Mouse (Mus musculus) neural tube, embryonic 15.5 days (tissue): Measurements from ENCODE around the gene Bdnf. TPM values are rescaled to one million over a fixed set of nuclear protein-coding genes. Genes with fewer than 3 reads are reported as not detected.

Source experiments
- ATAC-seq: fragments of 200-750 bp; cut with Nextera tagmentation; 2 replicates; pipeline ENCODE4 v1.8.0; 2017; ENCODE audit warnings: mild to moderate bottlenecking, moderate TSS enrichment, moderate library complexity; ENCODE audit not compliant: low FRiP score
- H3K27ac ChIP-seq: fragments of 300-500 bp; sonication (generic); replicated peaks from 2 replicates; pipeline ENCODE4 v1.5.1; 2015; ENCODE audit warnings: mild to moderate bottlenecking, inconsistent platforms
- H3K27me3 ChIP-seq: fragments of 300-500 bp; sonication (generic); replicated peaks from 2 replicates; pipeline ENCODE4 v1.6.1; 2015; ENCODE audit warnings: inconsistent platforms
- H3K36me3 ChIP-seq: fragments of 300-500 bp; sonication (generic); 2 replicates; pipeline ENCODE4 v1.6.1; 2015; ENCODE audit warnings: inconsistent platforms
- H3K4me1 ChIP-seq: fragments of 300-500 bp; sonication (generic); 2 replicates; pipeline ENCODE4 v1.6.1; 2015; ENCODE audit warnings: inconsistent platforms
- H3K4me2 ChIP-seq: fragments of 300-500 bp; sonication (generic); 2 replicates; pipeline ENCODE4 v1.6.1; 2015; ENCODE audit warnings: inconsistent platforms, mild to moderate bottlenecking, moderate library complexity
- H3K4me3 ChIP-seq: fragments of 300-500 bp; sonication (generic); replicated peaks from 2 replicates; pipeline ENCODE4 v1.5.1; 2015; ENCODE audit warnings: mild to moderate bottlenecking, inconsistent platforms
- H3K9ac ChIP-seq: fragments of 300-500 bp; sonication (generic); replicated peaks from 2 replicates; pipeline ENCODE4 v1.6.1; 2015; ENCODE audit warnings: mild to moderate bottlenecking, inconsistent platforms
- H3K9me3 ChIP-seq: fragments of 300-500 bp; sonication (generic); replicated peaks from 2 replicates; pipeline ENCODE4 v1.6.1; 2016; ENCODE audit warnings: inconsistent platforms
- WGBS: fragments of 180-500 bp; shearing (Covaris S2); methylation state at CpG from one replicate; pipeline ENCODE4 v1.1.7; 2015; ENCODE audit warnings: mixed read lengths; 5-methylcytosine and 5-hydroxymethylcytosine counted together
- polyA plus RNA-seq: library from polyadenylated mRNA; unstranded; fragments of >200 nt; fragmentation: Nextera tagmentation; extraction: Ambion mirVana; gene quantifications from 2 replicates; pipeline ENCODE4 v1.2.1, GENCODE M21; 2015

Gene Bdnf
- polyA plus RNA-seq, 1 experiment from 2014 or later = 5.5 TPM

DNA sequence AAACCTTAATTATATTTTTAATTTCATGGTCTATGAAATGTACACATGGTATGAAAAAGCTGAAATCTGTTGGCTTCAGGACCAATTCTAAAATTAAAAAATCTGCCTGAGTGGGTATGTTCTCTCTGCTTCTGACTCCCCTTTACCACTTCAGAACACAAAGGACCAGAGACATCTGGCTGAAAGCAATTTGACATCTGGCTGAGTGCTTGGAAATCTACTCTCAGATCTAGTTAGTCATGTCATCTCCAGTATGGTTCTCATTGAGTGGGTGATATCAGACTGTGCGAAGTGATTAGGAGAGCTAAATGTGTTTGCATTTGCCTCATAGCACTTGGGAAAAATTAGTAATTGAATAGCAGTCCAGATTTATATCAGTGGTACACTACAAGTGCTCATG is 36.5 kb downstream of the Bdnf start:
- Histone ChIP-seq H3K4me1 (no peaks in the 10 kb centered on the region), H3K9ac (no peak overlapping the region), H3K4me2 (no peak overlapping the region), H3K27ac (no peak overlapping the region), H3K9me3 (no peaks in the 10 kb centered on the region), H3K27me3 (no peaks in the 10 kb centered on the region), H3K36me3 (no peaks in the 10 kb centered on the region), H3K4me3 (no peak overlapping the region)
- 85% methylated on average over 1 of the region's 1 CpGs for WGBS
- peak; percentile 28; the same call in 1 of the 2 replicates for ATAC-seq

DNA sequence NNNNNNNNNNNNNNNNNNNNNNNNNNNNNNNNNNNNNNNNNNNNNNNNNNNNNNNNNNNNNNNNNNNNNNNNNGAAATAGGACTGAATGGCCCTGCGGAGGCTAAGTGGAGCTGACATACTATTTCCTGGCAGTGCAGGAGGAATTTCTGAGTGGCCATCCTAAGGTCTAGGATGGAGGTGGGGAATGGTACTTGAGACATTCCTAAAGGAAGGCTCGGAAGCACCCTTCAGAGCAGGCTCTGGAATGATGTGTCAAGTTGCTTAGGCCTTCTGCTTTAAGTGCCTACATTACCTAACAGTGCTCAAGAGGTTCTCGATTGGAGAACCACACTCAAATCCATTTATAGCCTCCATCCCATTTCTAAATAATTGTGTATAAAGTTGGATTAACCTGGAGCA is 50.8 kb downstream of the Bdnf start:
- Histone ChIP-seq H3K9ac (no peak overlapping the region), H3K27me3 (no peaks in the 10 kb centered on the region), H3K27ac (no peak overlapping the region), H3K4me1 (0 out of 2 replicates have a peak, but pooled peaks cover 3% of the 10 kb centered on the region), H3K4me2 (no peak overlapping the region), H3K4me3 (no peak overlapping the region), H3K36me3 (no peaks in the 10 kb centered on the region), H3K9me3 (no peaks in the 10 kb centered on the region)
- WGBS = 86% methylated on average over 3 of the region's 3 CpGs
- no peak for ATAC-seq

DNA sequence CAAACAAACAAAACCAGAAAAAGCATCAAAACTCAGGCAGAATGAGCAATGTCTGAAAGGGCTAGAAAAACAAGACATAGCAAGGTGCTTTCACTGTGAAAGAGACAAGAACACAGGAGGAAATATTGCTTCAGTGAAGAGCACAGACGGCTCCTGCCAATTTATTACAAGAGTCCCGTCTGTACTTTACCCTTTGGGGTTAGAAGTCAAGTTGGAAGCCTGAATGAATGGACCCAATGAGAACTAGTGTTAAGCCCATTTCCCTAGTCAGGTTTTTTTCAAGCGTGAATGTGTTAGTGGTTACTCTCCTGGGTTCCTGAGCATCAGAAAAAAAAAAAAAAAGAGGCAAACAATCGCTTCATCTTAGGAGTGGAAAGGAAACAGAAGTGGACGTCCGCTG is 51.3 kb downstream of the Bdnf start:
- Histone ChIP-seq H3K9ac (no peak overlapping the region), H3K4me2 (no peak overlapping the region), H3K9me3 (no peaks in the 10 kb centered on the region), H3K27me3 (no peaks in the 10 kb centered on the region), H3K36me3 (no peaks in the 10 kb centered on the region), H3K4me3 (no peak overlapping the region), H3K27ac (no peak overlapping the region), H3K4me1 (0 out of 2 replicates have a peak, but pooled peaks cover 3% of the 10 kb centered on the region)
- no peak for ATAC-seq
- 54% methylated on average over 6 of the region's 6 CpGs for WGBS

- H3K9me3 ChIP-seq = no peaks in the 10 kb centered on the region
- H3K4me1 ChIP-seq = no peaks in the 10 kb centered on the region
- no peak overlapping the region for H3K27ac ChIP-seq
- 100% methylated on average over 1 of the region's 1 CpGs for WGBS
- no peak for ATAC-seq
- H3K4me3 ChIP-seq = no peak overlapping the region
- H3K4me2 ChIP-seq = no peak overlapping the region
- no peaks in the 10 kb centered on the region for H3K36me3 ChIP-seq
- H3K27me3 ChIP-seq = no peaks in the 10 kb centered on the region
- H3K9ac ChIP-seq = no peak overlapping the region
These were observed 54.7 kb downstream of the Bdnf start for GRCm38 (mm10) chr2:109729221-109729620.

DNA sequence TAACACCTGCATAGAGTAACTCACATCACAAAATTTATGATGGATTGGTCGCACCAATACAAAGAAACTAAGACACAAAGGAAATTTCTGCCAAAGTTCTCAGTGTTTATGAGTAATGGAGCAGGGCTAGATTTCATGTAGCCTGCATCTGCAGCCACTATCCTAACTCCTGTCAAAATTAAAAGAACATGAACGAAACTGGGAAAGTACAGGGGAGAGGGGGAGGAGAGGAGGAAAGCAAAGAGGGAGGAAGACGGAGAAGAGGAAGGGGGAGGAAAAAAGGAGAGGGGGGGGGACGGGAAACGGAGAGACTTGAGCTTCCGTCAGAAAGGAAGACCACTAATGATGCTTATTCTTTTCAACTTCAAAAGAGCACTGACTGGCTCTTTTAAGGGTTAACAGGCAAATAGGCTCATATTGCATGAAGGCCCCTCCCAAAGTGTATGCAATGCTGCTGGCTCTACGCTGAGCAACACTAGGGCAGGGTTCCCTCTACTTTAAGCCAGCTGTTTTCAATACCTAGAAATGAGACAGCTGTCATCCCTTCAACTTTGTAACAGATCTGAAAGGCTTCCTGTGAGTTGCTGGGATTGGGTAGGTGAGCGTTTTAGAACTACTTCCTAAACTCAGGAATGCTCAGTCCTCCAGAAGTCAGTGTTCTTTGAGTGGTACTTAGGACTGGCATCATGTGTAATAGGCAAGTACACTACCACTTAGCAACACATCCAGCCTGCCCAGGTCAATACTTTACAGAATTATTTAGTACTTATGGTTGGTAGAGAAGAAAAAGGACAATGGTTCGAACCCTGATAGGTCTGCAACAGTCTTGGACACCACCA is 58.9 kb downstream of the Bdnf start:
- whole genome bisulfite sequencing = 64% methylated on average over 9 of the region's 9 CpGs
- H3K9ac ChIP-seq = no peak overlapping the region

DNA sequence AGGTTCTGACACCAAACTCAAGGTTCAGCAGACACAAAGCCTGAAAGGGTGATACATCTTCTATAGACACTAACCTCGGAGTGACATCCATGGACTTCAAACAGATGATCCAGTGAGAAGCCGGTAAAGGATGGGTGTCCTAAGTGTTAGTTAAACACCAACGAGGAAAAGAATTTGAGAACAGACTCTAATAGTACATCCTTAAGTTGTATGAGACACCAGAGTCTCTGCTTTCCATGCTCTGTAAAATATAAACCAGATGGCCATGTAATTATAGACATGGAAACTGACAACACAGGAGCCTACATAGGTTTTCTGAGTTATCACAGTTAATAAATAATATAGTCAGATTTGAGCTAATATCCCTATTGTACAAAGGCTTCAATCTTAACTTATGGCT is 59.7 kb downstream of the Bdnf start:
- no peaks in the 10 kb centered on the region for H3K9me3 ChIP-seq
- no peak overlapping the region for H3K27ac ChIP-seq
- no peaks in the 10 kb centered on the region for H3K27me3 ChIP-seq
- no peak overlapping the region for H3K9ac ChIP-seq
- no peak for ATAC-seq
- no peaks in the 10 kb centered on the region for H3K4me1 ChIP-seq
- H3K4me2 ChIP-seq = no peak overlapping the region
- WGBS = 89% methylated on average over 3 of the region's 3 CpGs
- no peaks in the 10 kb centered on the region for H3K36me3 ChIP-seq
- no peak overlapping the region for H3K4me3 ChIP-seq

More for the DNA sequence above, 58.9 kb downstream of the Bdnf start:
- Histone ChIP-seq H3K27ac (no peak overlapping the region), H3K36me3 (no peaks in the 10 kb centered on the region), H3K4me3 (no peak overlapping the region), H3K4me2 (no peak overlapping the region), H3K9me3 (no peaks in the 10 kb centered on the region), H3K27me3 (no peaks in the 10 kb centered on the region), H3K4me1 (no peaks in the 10 kb centered on the region)
- ATAC-seq = no peak

DNA sequence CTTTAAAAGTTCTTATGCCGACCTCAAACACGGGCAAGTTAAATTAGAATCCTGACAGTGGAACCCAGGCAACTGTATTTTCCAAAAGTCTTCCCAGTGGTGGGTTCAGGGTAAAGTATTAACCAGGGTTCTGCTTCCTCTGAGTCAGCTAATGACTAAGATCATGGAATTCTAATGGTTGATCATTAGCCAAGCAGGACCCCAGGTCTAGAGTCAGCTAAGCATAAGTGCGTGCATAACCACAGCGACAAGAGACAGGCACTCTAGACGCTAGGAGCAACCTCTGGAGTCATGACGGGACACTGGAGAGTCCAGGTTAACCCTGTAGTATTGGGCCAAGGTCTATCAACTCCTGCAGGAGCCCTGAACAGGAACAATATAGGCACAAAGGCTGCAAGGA is 60.2 kb downstream of the Bdnf start:
- WGBS = 88% methylated on average over 6 of the region's 6 CpGs
- ATAC-seq = no peak
- H3K4me2 ChIP-seq = no peak overlapping the region
- H3K27ac ChIP-seq = no peak overlapping the region
- no peaks in the 10 kb centered on the region for H3K4me1 ChIP-seq
- no peaks in the 10 kb centered on the region for H3K36me3 ChIP-seq
- H3K27me3 ChIP-seq = no peaks in the 10 kb centered on the region
- no peaks in the 10 kb centered on the region for H3K9me3 ChIP-seq
- no peak overlapping the region for H3K4me3 ChIP-seq
- H3K9ac ChIP-seq = no peak overlapping the region

DNA sequence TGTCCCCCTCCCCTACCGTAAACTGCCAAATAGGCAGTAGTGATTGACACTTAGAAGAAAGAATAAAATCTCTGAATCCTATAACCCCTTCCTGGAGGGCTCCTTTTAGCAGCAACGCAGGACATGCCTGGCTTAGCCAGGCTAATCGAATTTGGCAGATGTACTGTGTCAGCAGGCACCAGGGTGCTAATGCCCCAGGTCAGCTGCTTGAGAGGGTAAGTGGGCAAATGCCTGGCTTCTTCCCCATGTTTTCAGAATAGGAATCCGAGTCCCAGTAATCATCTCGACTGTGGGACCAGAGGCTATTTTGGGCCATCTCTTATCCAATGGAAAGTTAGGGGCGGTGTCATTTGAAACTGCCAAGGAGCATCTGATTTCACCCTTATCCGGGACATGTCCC is 60.8 kb downstream of the Bdnf start:
- H3K4me2 ChIP-seq = no peak overlapping the region
- H3K27ac ChIP-seq = no peak overlapping the region
- no peaks in the 10 kb centered on the region for H3K4me1 ChIP-seq
- no peaks in the 10 kb centered on the region for H3K27me3 ChIP-seq
- H3K4me3 ChIP-seq = no peak overlapping the region
- no peak for ATAC-seq
- WGBS = 74% methylated on average over 7 of the region's 7 CpGs
- no peaks in the 10 kb centered on the region for H3K9me3 ChIP-seq
- H3K9ac ChIP-seq = no peak overlapping the region
- no peaks in the 10 kb centered on the region for H3K36me3 ChIP-seq

GRCm38 (mm10) chr2:109736306-109736705 is 61.8 kb downstream of the Bdnf start:
- Histone ChIP-seq H3K27me3 (no peaks in the 10 kb centered on the region), H3K9ac (no peak overlapping the region), H3K9me3 (no peaks in the 10 kb centered on the region), H3K4me1 (no peaks in the 10 kb centered on the region), H3K27ac (no peak overlapping the region), H3K4me2 (no peak overlapping the region), H3K4me3 (no peak overlapping the region), H3K36me3 (no peaks in the 10 kb centered on the region)
- 53% methylated on average over 2 of the region's 2 CpGs for WGBS
- ATAC-seq = no peak

DNA sequence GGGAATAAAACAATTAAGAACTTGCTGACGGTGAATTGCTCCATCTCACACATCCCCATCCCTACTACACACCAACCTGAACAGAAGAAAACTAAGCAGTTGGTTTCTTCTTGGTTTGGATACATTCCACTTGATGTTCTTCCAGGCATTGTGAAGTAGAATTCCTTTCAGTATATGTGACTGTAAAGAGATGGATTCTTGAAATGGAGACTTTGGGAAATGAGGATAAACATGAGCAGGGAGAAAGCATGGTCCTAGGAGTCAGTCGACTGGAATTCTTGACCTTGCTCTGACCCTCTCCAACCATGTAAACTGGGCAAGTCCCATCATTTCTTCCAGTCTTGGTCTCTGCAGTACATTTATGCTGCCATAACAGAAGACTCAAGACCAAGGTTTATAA is 63.8 kb downstream of the Bdnf start:
- Histone ChIP-seq H3K4me3 (no peak overlapping the region), H3K27ac (no peak overlapping the region), H3K36me3 (no peaks in the 10 kb centered on the region), H3K4me2 (no peak overlapping the region), H3K27me3 (no peaks in the 10 kb centered on the region), H3K9me3 (no peaks in the 10 kb centered on the region), H3K4me1 (0 out of 2 replicates have a peak, but pooled peaks cover 4% of the 10 kb centered on the region), H3K9ac (no peak overlapping the region)
- no peak for ATAC-seq
- 83% methylated on average over 2 of the region's 2 CpGs for WGBS

DNA sequence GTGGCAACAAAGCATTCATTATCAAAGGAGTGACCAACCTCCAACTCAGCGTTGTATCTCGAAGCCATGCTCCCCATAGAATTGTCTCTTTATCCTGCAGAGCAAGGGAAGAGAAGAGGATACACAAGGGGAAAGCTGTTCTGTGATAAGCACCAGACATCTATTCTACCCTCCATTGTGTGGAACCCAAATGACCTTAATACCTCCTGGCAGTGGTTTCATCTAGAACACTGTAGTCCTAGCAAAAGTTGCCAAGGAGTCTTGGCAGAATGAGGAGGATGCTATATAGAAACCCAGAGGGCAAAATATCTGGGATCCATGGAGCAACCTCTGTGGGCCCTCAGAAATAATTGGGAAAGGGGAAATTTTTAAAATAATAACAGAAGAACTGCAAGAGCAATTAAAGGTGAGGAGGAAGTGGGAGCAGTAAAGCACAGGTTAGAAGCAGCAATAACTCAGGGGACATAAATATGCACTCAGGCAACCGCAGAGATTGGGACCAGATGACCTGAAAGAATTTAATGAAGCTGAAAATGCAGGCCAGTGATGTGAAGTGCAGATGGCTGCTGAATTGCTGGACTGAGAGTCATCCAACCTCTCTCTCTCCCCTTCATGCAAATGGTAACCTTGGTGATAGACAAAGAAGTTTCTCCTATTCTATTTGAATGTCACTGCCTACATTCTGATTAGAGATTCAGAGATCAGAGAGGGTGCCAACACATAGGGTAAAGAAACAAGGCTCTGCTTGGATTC is 68.9 kb downstream of the Bdnf start:
- no peak overlapping the region for H3K4me2 ChIP-seq
- 32% methylated on average over 3 of the region's 3 CpGs for WGBS
- no peak overlapping the region for H3K4me3 ChIP-seq

DNA sequence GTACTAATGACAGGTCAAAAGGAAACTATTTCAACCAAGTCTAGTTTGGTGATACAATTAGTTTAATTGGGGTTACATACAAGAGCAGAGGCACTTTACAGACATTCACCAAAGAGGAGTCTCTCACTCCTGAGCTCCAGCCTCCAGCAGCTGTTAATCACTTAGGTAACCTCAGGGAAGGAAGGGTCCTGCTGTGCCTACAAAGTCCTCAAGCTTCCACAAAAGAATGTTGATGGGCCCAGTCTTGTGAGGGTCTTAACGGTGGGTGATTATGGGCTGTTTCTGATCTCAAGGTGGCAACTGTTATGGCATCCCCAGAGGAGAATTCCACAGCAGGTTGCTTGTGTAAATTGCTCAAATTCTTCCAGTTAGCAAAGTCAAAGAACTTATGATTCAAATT is 71.7 kb downstream of the Bdnf start:
- no peak overlapping the region for H3K9ac ChIP-seq
- peaks cover 8% of the 10 kb centered on the region; the same call in 1 of the 2 replicates for H3K4me1 ChIP-seq
- no peak overlapping the region for H3K4me2 ChIP-seq
- H3K9me3 ChIP-seq = no peaks in the 10 kb centered on the region
- H3K27ac ChIP-seq = no peak overlapping the region
- no peaks in the 10 kb centered on the region for H3K27me3 ChIP-seq
- H3K4me3 ChIP-seq = no peak overlapping the region
- WGBS = 0% methylated on average over 1 of the region's 1 CpGs
- no peaks in the 10 kb centered on the region for H3K36me3 ChIP-seq
- ATAC-seq = no peak

More for the DNA sequence above, 68.9 kb downstream of the Bdnf start:
- no peaks in the 10 kb centered on the region for H3K9me3 ChIP-seq
- peaks cover 8% of the 10 kb centered on the region; the same call in 1 of the 2 replicates for H3K4me1 ChIP-seq
- no peak overlapping the region for H3K27ac ChIP-seq
- no peak overlapping the region for H3K9ac ChIP-seq
- peak; percentile 70; the same call in 1 of the 2 replicates for ATAC-seq
- H3K36me3 ChIP-seq = no peaks in the 10 kb centered on the region
- H3K27me3 ChIP-seq = no peaks in the 10 kb centered on the region
